Mouse (Mus musculus) ovary, postnatal 10 days (tissue): Measurements from ENCODE around the gene Bcar3.

ENCODE experiments used
- DNase-seq: peaks from one replicate; pipeline ENCODE4 v3.0.0; 2022; ENCODE audit warnings: low spot score

Gene Bcar3

GRCm38 (mm10) chr3:122512725-122513375, 218.9 kb downstream of the Bcar3 start:
- no peak for DNase-seq

- DNase-seq = no peak
Measured at GRCm38 (mm10) chr3:122515568-122516326, 221.8 kb downstream of the Bcar3 start.

GRCm38 (mm10) chr3:122516327-122516695, 222.4 kb downstream of the Bcar3 start:
- DNase-seq = no peak

- no peak for DNase-seq
Measured at GRCm38 (mm10) chr3:122517726-122518125, 223.8 kb downstream of the Bcar3 start.

- no peak for DNase-seq
Measured at GRCm38 (mm10) chr3:122518231-122518736, 224.3 kb downstream of the Bcar3 start.

GRCm38 (mm10) chr3:122519082-122519481, 225.1 kb downstream of the Bcar3 start:
- no peak for DNase-seq

- no peak for DNase-seq
Measured at GRCm38 (mm10) chr3:122520365-122520764, 226.4 kb downstream of the Bcar3 start.

GRCm38 (mm10) chr3:122520875-122521274, 226.9 kb downstream of the Bcar3 start:
- no peak for DNase-seq

GRCm38 (mm10) chr3:122521294-122521693, 227.4 kb downstream of the Bcar3 start:
- no peak for DNase-seq

GRCm38 (mm10) chr3:122528477-122528876, 234.5 kb downstream of the Bcar3 start:
- no peak for DNase-seq

- no peak for DNase-seq
Measured at GRCm38 (mm10) chr3:122535938-122536703, 242.2 kb downstream of the Bcar3 start.

- DNase-seq = no peak
Measured at GRCm38 (mm10) chr3:122538851-122539250, 244.9 kb downstream of the Bcar3 start.

GRCm38 (mm10) chr3:122539961-122540690, 246.2 kb downstream of the Bcar3 start:
- no peak for DNase-seq

- no peak for DNase-seq
Measured at GRCm38 (mm10) chr3:122540918-122541317, 247.0 kb downstream of the Bcar3 start.

- no peak for DNase-seq
Measured at GRCm38 (mm10) chr3:122545346-122545745, 251.4 kb downstream of the Bcar3 start.

GRCm38 (mm10) chr3:122547469-122547868, 253.5 kb downstream of the Bcar3 start:
- no peak for DNase-seq

GRCm38 (mm10) chr3:122551174-122551573, 257.2 kb downstream of the Bcar3 start:
- no peak for DNase-seq

- no peak for DNase-seq
Measured at GRCm38 (mm10) chr3:122557766-122558165, 263.8 kb downstream of the Bcar3 start.

- DNase-seq = no peak
Measured at GRCm38 (mm10) chr3:122565285-122565684, 271.3 kb downstream of the Bcar3 start.

- DNase-seq = no peak
Measured at GRCm38 (mm10) chr3:122566112-122566511, 272.2 kb downstream of the Bcar3 start.

GRCm38 (mm10) chr3:122566549-122566948, 272.6 kb downstream of the Bcar3 start:
- no peak for DNase-seq
